Mouse (Mus musculus) left cerebral cortex, postnatal 10 days (tissue): ENCODE data around the gene Ubald2. TPM values are rescaled to one million over a fixed set of nuclear protein-coding genes. Genes with fewer than 3 reads are reported as not detected.
"Not testable (repeated sequence)": the region's sequence is repeated elsewhere in the genome, so short reads cannot be mapped to it uniquely, and the experiment has no call there.

ENCODE experiments used
- DNase-seq, 2 experiments: peaks; one replicate each; pipeline ENCODE4 v3.0.0; 2021 to 2022; ENCODE audit warnings: low spot score in 2 of 2, mixed read lengths in 1 of 2; ENCODE audit errors: extremely low spot score in 1 of 2
- intact Hi-C: fragments of 180-260 bp; cut with DNase I; formaldehyde crosslinking; loops from one replicate; pipeline ENCODE4 v1.15.1; 2025
- total RNA-seq, 2 experiments: library from RNA; stranded (reverse); gene quantifications; 2 replicates each; pipeline ENCODE4 v1.2.3; 2021

The Ubald2 gene
- total RNA-seq, 2 experiments from 2014 or later, result 31.3 to 31.7 TPM

DNA sequence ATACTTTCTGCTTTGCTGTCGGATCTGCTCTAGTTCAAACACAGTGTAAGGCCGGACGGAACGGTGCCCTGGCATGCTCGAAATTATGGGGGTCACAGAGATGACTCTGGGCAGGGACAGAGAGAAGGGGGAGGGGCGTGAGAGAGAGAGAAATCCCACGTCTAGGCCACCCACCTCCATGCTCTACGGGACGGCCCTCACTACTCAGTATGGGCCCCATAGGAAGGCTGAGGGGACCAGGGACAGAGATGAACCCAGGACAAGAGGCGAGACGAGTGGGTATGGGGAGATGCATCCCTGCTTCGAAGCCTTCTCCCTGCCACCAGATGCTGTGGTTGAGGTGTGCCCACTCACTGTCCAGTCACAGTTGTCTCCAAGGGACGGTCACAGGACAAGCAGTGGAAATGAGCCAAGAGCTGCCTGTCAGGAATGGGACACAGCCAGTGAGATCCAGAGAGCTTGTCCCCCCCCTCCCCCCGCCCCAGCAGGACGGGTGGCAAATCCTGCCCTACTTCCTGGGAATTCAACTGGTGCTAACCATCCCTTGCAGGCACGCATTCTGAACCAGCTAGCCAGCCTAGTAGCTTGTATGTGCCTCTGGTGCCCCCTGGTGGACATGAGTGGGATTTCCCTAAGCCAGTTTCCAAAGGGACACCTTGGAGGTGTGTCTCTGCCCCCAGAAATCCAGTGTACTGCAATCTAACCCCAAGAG lies 11.9 kb downstream of the Ubald2 start:
- intact Hi-C loops, result loop anchor here (1.0 kb wide), 1 partner anchor 126 kb away; no protein-coding TSS in a partner anchor
- peak; percentile 89 to 90 for DNase-seq

DNA sequence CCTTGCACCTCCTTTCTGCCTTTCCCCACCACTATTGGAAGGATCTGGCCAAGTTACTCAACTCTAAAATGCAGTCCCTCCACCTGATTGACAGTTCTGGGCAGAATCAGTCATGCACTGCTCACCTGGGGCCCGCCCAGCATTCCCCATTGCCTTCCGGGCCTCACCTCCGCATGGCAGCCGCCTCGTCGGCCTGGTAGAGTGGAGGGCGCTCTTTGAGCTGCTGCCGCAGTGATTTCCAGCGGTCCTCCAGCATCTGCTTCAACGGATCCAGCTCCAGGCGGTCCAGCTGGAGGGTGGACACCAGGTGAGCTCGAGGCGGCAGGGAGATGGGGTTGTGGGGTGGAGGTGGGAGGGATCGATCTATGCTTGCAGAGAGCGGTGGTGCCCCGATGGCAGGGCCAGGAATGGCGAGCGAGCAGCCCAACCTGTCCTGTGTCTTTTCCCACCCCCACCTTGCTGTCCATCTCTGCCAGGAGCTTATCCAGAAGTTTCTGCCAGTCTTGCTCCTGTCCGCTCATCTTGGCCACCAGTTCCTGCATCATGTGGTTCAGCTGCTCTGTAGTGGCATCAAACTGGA lies 12.5 kb downstream of the Ubald2 start:
- intact Hi-C loops, result loop anchor here (1.0 kb wide), 1 partner anchor 127 kb away; no protein-coding TSS in a partner anchor
- DNase-seq, result peak in 1 of 2 experiments; percentile 25

DNA sequence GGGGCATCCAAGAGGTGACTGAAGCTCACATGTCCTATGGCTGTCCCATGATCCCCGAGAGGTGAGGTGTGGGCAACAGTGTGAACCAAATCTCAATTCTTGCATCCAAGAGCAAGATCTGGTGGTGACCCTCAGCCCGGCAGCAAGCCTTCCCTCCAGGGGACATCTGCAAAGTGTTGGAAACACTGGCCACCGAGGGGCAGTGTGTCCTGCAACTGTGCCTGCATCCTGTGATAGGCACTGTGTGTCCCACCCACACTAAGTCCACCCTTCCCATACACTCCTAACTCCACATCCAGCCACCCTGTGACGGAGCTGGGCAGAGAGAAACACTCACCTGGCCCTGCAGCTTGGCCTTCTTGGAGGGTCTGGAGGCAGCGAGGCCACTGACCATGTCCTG lies 13.9 kb downstream of the Ubald2 start:
- intact Hi-C loops, result no loop called here
- DNase-seq, result no peak

DNA sequence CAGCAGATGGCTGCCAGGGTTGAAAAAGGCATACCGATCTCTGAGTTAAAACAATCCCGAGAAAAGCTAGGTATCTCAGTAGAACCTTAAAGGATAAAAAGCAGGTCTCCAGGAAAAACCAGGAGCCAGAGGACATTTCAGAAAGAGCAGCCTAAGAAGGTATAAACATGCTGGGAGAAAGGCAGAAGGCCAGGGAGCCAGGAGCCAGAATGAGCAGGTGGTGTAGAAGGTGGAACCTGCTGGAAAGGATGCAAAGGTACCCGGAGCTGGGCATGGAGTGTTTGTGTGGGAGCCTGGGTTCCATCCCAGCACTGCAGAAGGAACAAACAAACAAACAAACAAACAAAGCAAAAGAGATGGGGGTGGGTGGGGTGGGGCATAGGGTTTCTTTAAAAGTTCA lies 15.4 kb downstream of the Ubald2 start:
- intact Hi-C loops, result no loop called here

DNA sequence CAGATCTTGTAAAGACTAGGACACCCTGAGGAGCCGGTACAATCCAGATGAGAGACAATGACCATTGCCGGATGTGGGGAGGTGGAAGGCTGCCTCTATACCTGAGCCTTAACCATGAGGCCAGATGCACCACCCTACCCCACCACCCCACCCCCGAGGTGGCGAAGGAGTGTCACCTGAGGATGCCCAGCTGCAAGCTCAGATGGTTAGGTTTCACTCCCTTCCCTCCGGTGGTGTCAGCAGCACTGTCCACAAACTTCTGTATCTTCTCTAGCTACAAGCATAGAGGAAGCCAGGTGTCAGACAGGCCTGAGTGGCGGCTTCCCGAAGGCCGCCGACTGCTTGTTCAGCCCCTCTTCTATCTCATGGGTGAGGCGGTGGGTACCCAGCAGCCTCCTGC lies 20.0 kb downstream of the Ubald2 start:
- intact Hi-C loops, result loop anchor here (5.0 kb wide), 1 partner anchor 227 kb away; no protein-coding TSS in a partner anchor
- DNase-seq, result no peak

More for the DNA sequence above, 15.4 kb downstream of the Ubald2 start:
- no peak for DNase-seq

DNA sequence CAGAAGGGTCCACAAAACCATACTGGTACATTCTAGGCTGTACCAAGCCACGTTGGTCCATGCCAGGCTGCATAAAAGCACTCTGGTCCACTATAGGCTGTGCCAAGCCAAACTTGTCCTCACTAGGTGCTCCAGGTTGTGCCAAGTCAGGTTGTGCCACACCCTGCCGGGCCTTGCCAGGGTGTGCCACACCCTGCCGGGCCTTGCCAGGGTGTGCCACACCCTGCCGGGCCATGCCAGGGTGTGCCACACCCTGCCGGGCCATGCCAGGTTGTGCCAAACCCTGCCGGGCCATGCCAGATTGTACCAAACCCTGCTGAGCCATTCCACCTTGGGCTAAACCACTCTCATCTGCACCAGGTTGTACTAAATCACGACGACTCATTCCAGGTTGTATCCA lies 22.3 kb downstream of the Ubald2 start:
- intact Hi-C loops, result no loop called here

DNA sequence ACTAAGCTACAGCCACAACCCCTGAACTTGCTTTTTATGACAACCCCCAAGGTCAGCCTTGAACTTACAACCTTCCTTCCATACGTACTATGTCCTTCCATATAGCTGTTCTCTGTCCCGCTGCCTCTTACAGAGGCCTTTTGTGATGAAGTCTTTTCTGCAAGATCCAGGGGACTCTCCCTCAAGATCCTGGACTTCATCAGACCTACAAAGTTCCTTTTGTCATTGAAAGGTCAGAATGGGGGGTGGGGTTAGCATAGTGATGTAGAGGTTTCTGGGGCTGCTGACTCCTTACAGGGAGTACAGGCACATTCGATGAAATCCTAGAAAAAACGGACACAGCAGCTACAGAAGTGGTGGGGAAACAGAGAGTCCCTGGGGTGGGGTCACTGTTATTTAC lies 25.9 kb downstream of the Ubald2 start:
- intact Hi-C loops, result loop anchor here (5.0 kb wide), 1 partner anchor 142 kb away; no protein-coding TSS in a partner anchor
- DNase-seq, result no peak

More for the DNA sequence above, 22.3 kb downstream of the Ubald2 start:
- no peak for DNase-seq

DNA sequence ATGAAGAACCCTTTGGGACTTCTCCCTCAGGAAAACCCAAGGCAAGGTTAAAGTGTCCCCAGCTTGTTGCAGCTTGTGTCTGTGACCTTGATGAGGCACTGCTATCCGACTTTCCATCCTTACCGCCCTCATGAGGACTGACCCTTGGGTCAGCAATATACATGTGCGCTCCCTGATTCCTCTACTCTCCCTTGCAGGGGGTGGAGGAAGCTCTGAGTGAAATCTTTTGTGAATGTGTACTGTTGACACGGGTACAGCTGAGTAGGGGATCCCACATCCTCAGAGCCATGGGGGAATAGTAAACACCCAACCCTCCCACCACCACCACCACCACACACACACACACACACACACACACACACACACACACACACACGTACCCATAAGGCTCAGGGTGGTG lies 29.4 kb downstream of the Ubald2 start:
- intact Hi-C loops, result loop anchor here (5.0 kb wide), 1 partner anchor 146 kb away; no protein-coding TSS in a partner anchor
- no peak for DNase-seq

DNA sequence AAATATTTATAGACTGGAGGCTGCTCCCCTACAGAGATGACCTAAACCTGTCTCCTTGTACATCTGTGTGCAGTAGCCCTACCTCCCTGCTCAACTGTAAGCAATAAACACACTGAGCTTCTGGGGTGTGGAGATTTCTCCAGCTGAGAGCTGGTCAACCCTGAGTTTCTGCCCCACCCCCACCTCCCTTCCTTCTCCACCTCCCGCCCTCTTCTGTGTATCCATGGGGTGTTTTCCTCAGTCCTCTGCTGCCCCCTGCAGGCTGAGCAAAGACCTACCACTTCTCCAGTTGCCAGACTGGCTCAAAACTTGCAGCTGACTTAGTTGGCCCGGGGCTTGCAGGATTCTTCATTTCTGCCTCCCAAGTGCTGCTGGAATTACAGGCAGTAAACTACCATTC lies 29.9 kb downstream of the Ubald2 start:
- intact Hi-C loops, result loop anchor here (5.0 kb wide), 1 partner anchor 147 kb away; no protein-coding TSS in a partner anchor
- DNase-seq, result peak; percentile 67 to 88

DNA sequence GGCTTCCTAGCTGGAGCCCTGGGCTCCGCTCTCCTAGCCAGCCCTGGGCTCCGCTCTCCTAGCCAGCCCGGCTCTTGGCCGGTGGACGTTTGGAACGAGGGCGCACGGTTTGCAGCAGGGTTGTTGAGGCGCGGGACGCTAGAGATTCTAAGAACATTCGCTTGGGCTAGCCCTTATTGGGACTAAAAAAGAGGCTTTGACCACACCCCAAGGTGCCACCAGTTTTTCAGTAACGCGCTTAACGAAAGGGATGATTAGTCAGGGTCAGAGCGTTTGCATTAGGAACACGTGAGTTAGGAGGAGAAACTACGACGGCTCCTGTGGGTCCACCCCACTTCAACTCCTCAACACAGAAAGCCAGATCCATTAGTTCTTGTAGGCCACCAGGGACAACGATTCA lies 32.2 kb downstream of the Ubald2 start, which contains the start of gene Qrich2:
TSS of gene Qrich2 (minus strand) at position 101 of the 400 bp plus-strand sequence.
- intact Hi-C loops, result no loop called here
- DNase-seq, result no peak

DNA sequence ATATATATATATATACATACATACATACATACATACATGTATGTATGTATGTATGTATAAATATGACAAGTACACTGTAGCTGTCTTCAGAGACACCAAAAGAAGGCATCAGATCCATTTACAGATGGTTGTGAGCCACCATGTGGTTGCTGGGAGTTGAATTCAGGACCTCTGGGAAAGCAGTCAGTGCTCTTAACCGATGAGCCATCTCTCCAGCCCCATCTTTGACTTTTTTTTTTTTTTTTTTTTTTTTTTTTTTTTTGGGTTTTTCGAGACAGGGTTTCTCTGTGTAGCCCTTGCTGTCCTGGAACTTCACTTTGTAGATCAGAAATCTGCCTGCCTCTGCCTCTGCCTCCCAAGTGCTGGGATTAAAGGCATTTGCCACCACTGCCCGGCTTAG lies 34.4 kb downstream of the Ubald2 start:
- intact Hi-C loops, DNase-seq: not testable (repeated sequence)

DNA sequence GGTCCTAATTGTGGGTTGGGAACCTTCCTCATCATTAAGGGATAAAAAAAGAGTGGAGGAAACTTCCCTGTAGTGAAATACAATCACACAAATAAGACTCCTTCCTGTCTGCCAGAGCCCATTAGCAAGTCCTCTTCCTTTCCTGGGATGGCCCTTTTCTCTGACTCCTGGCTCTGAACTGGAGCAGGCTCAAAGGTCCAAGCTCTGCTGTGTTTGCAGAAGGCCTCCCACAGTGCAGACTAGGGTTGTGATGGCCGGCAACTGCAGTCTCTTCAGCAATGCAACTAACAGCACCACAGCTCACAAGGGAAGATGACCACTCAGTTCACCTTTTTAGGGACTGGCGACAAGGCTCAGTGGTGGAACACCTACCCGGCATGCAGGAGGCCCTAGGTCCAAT lies 36.4 kb downstream of the Ubald2 start:
- no peak for DNase-seq
- intact Hi-C loops, result no loop called here

DNA sequence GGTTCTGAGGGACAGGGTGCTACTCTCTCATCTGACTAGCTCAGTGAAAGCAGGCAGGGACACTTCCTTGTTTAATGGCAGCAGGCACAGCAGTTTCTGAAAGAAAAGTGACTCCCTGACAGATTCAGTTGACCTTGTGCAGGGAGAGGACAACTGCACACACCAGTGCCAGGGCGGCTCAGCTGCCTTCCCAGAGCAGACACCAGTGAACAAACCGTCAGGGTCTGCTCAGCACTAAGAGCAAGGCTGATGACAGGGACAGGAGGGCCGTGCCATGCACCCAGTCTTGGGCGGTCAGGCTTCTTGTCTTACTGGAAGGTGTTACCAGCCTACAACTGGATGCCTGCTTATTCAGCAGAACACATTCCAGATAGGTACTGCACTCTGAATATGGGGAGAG lies 37.0 kb downstream of the Ubald2 start:
- intact Hi-C loops, result no loop called here

DNA sequence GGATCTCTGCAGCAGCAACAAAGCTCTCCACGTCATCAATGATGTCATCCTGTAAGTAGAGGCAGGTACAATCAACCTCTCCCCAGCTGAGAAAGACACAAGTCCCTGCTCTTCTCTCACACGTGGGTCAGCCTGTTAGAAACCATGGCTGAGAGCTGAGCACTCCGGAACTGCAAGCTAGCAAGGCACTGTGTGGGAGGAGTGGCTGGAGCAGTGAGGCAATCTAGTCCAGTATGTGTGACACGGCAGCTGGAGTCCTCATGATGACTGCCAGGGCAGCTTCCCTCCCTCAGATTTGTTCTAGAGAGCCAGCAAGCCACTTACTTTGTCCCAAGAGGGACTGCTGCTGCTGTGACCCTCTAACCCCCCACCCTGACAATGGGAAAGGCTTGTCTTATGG lies 38.4 kb downstream of the Ubald2 start:
- intact Hi-C loops, result no loop called here
- no peak for DNase-seq

More for the DNA sequence above, 37.0 kb downstream of the Ubald2 start:
- no peak for DNase-seq

DNA sequence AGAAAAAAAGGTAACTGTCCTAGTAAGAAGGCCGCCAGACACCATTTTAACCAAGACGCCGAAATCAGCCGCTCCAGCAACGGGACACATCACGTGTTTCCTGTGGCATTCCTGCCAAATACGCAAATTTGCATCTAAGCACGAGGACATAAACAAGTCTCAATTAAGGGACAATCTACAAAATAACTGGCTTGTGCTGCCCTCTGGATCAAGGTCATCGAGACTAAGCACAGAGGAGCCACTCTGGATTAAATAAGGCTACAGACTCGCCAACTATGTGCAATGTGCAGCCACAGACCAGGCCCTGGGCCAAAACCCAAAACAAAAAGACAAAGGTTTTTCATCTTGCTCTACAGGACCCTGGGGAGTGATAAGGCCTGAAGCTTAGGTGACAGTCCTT lies 42.1 kb downstream of the Ubald2 start:
- no peak for DNase-seq
- intact Hi-C loops, result no loop called here

DNA sequence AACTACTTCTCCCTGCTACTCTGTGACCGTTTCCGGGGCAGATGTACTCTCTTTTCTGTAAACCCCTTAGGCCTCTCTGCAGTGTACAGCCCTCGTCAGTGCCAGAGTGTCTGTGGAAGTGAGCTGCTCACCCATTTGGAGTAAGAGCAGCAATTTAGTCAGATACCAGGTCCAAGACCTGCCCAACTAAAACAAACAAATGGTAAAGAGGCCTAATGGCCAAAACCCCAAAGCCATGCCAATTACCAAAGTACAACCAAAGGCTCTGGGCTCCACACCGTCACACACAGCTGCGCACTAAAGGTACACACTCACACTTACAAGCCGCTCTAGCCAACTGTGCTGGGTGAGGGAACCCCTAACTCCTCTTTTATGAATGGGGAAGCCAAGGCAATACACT lies 42.8 kb downstream of the Ubald2 start:
- no peak for DNase-seq
- intact Hi-C loops, result no loop called here

DNA sequence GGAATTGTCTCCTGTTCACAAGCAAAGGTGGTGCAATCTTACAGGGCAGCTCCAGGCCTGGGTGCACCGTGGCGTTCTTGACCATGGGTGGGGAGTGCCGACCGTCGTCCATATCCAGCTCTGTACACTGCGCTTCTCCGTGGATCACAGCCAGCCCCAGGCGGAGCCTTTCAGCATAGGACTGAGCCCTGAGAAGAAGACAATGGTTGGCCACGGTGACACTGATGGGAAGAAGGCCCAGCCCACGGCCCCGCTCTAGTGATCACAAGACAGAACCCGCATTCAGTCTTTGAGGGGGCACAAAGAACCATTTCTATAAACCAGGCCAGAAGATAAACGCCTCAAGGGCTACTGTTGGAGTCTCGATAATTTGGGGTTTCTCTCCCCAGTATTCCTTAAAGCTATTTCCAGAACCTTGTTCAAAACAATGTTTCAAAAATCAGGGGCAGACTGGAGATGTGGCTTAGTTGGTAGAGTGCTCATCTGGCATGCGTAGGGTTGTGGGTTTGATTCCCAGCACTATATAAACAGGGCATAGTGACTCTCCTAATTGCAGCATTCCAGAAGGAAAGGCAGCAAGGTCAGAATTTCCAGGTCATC lies 43.4 kb downstream of the Ubald2 start:
- no peak for DNase-seq
- intact Hi-C loops, result no loop called here

DNA sequence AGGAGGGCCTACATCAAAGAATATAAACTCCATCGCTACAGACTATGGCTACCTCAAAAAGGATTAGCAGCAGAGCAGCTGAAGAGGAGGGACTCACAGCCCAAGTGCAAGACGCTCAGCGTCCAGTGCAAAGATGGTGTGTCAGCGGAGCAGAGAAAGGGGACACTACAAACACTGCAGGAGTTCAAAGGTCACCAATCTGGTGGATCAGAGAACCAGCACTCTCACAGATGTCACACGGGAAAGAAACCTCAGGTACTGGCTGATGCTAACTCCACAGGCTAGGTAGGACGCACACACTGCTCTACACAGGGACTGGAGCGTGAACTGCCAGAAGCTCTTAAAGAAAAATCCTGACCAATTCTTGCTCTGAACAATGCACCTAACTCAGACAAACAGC lies 45.1 kb downstream of the Ubald2 start:
- DNase-seq, result no peak
- intact Hi-C loops, result no loop called here

DNA sequence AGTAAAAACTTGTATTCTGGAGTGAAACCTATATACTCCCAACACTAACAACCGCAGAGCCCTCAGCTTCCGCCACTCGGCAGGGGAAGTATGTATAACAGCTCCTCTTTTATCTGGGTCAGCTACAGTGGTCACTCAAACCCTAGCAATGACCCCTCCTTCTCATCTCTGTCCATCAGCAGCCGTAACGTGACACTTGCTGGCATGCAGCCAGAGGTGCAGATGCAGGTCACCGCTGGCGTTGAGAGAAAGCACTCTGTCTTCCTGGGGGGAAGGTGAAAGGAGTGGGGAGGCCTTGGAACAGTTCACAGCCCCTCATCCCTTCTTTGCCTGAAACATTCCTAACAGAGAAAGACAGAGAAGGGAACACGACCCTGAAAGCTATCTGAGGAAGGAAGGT lies 45.9 kb downstream of the Ubald2 start:
- no peak for DNase-seq
- intact Hi-C loops, result no loop called here

DNA sequence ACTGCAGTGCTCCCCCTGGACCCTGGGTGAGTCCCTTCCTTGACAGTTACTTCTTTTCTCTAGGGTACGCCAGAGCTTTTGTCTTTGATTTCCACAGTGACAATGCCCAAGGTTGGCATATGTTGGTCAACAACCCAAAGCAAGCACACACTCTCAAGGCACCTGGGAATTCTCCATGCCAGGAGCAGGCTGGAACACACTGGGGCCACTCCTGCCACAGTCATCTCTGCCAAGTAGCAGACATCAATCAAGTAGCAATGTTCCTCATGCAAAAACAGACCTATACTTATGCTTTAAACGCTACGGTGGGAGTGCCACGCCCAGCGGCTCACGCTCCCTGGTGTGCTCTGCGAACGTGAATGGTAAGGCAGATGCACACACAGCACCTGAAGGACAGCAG lies 47.1 kb downstream of the Ubald2 start:
- no peak for DNase-seq
- intact Hi-C loops, result no loop called here
